Mouse (Mus musculus) stomach, postnatal 0 days (tissue): ENCODE measurements around the gene Sipa1l1. TPM values are rescaled to one million over a fixed set of nuclear protein-coding genes. Genes with fewer than 3 reads are reported as not detected.

Experiments used
- ATAC-seq: fragments of 200-750 bp; cut with Nextera tagmentation; 2 replicates; pipeline ENCODE4 v1.8.0; 2017; ENCODE audit not compliant: low FRiP score, low TSS enrichment
- DNase-seq: peaks from one replicate; pipeline ENCODE4 v3.0.0-alpha.2; 2016; ENCODE audit warnings: low spot score
- H3K27ac ChIP-seq: fragments of 300-500 bp; sonication (generic); replicated peaks from 2 replicates; pipeline ENCODE4 v1.5.1; 2014; ENCODE audit warnings: mild to moderate bottlenecking, control low read depth
- H3K27me3 ChIP-seq: fragments of 300-500 bp; sonication (generic); 2 replicates; pipeline ENCODE4 v1.6.1; 2014; ENCODE audit warnings: low read length; ENCODE audit not compliant: control insufficient read depth, insufficient read depth
- H3K36me3 ChIP-seq: fragments of 300-500 bp; sonication (generic); 2 replicates; pipeline ENCODE4 v1.6.1; 2014; ENCODE audit warnings: low read length, mixed read lengths; ENCODE audit not compliant: control insufficient read depth, insufficient read depth
- H3K4me1 ChIP-seq: fragments of 300-500 bp; sonication (generic); replicated peaks from 2 replicates; pipeline ENCODE4 v1.6.1; 2014; ENCODE audit warnings: antibody characterized with exemption; ENCODE audit not compliant: control insufficient read depth, insufficient read depth
- H3K4me2 ChIP-seq: fragments of 300-500 bp; sonication (generic); replicated peaks from 2 replicates; pipeline ENCODE4 v1.6.1; 2014; ENCODE audit warnings: low read depth, mild to moderate bottlenecking, control low read depth, moderate library complexity
- H3K4me3 ChIP-seq: fragments of 300-500 bp; sonication (generic); 2 replicates; pipeline ENCODE4 v1.5.1; 2014; ENCODE audit warnings: low read depth, low read length, control low read depth
- H3K9ac ChIP-seq: fragments of 300-500 bp; sonication (generic); 2 replicates; pipeline ENCODE4 v1.6.1; 2014; ENCODE audit warnings: mild to moderate bottlenecking, low read length, control low read depth, mixed read lengths
- H3K9me3 ChIP-seq: fragments of 300-500 bp; sonication (generic); 2 replicates; pipeline ENCODE4 v1.6.1; 2016; ENCODE audit warnings: low read length; ENCODE audit not compliant: control insufficient read depth
- CTCF ChIP-seq: IDR thresholded peaks from 2 replicates; pipeline ENCODE4 v1.5.1; 2016; ENCODE audit warnings: antibody characterized with exemption, low read depth, mild to moderate bottlenecking, moderate library complexity
- EP300 ChIP-seq: optimal IDR thresholded peaks from 2 replicates; pipeline ENCODE3; 2016; ENCODE audit warnings: antibody characterized with exemption
- WGBS: fragments of 180-500 bp; shearing (Covaris S2); extraction: QIAGEN DNeasy Blood & Tissue Kit; methylation state at CpG from one replicate; pipeline ENCODE4 v1.1.7; 2014; 5-methylcytosine and 5-hydroxymethylcytosine counted together
- polyA plus RNA-seq: library from polyadenylated mRNA; unstranded; fragments of >200 nt; fragmentation: Nextera tagmentation; extraction: Ambion mirVana; gene quantifications from 2 replicates; pipeline ENCODE4 v1.2.1, GENCODE M21; 2015

Gene Sipa1l1
- 9.2 and 9.7 TPM in 2 replicates for polyA plus RNA-seq

- ATAC-seq = peak; percentile 95
- no peaks in the 10 kb centered on the region; the same call in 1 of the 2 replicates for H3K4me1 ChIP-seq
- H3K9ac ChIP-seq = peak within 1 kb of the TSS; percentile 92
- H3K27me3 ChIP-seq = no peaks in the 10 kb centered on the region
- H3K4me3 ChIP-seq = peak within 1 kb of the TSS; percentile 89
- peak within 1 kb of the TSS; percentile 93 for H3K4me2 ChIP-seq
- H3K27ac ChIP-seq = peak within 1 kb of the TSS; percentile 95
- DNase-seq = peak; percentile 96
- no peaks in the 10 kb centered on the region for H3K36me3 ChIP-seq
- TF ChIP-seq EP300 = peak; percentile 97
- TF ChIP-seq CTCF = peak; percentile 44
- WGBS = 1% methylated on average over 40 of the region's 43 CpGs
- H3K9me3 ChIP-seq = no peaks in the 10 kb centered on the region
These were observed at the start of gene Sipa1l1 for GRCm38 (mm10) chr12:82168820-82169533. Gene Sipa1l1, plus strand, starts transcription at chr12:82169320.

- Histone ChIP-seq H3K9me3 (no peaks in the 10 kb centered on the region), H3K27ac (0 out of 2 replicates have a peak overlapping the region, but pooled peaks have one; percentile 4), H3K9ac (no peak overlapping the region), H3K4me1 (no peaks in the 10 kb centered on the region), H3K4me2 (peak overlapping the region; percentile 37), H3K27me3 (no peaks in the 10 kb centered on the region), H3K36me3 (no peaks in the 10 kb centered on the region), H3K4me3 (no peak overlapping the region)
- TF ChIP-seq CTCF (no peak), EP300 (no peak)
- DNase-seq (no peak), ATAC-seq (no peak)
- 58% methylated on average over 10 of the region's 10 CpGs for WGBS
These were observed 47.2 kb upstream of the Sipa1l1 start for GRCm38 (mm10) chr12:82121947-82122346.

DNA sequence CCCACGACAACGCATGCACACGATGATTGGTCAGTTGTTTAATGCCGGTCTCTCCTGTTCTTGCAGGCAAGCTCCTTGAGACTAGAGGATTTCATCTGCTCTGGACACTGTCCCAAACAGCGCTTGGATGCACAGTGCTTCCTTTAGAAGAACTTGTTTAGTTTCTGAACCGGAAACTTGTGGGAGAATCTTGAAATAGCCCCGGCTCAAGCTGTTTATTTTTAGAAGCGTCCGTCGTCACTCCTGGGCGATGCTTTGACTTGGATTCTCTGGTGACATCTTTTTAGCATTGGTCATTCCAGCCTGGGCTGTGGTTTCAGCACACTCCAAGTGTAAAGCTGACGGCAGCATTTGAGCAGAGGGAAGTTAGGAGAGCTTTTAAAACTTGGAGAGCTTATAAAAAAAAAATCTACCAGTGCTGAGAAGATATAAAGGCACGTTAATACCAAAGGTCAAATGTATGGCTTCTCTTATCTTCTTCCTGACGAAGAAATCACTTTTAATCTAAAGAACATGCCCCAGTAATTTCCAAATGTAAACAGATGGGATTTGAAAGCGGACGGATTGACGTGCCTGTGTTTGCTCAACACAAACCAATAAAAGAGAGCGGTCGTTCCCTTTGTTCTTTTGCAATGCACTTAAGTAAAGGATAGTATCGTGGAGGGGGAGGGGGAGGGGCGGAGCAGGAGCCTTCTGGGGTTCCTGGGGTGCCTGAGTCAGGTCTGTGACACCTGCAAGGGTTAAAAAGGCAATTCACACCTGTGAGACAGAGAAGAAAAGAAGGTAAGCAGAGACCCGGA lies 46.5 kb upstream of the Sipa1l1 start:
- TF ChIP-seq CTCF (no peak), EP300 (no peak)
- Histone ChIP-seq H3K4me3 (0 out of 2 replicates have a peak overlapping the region, but pooled peaks have one; percentile 12), H3K36me3 (no peaks in the 10 kb centered on the region), H3K9me3 (no peaks in the 10 kb centered on the region), H3K4me2 (peak overlapping the region; percentile 37), H3K4me1 (no peaks in the 10 kb centered on the region), H3K27ac (no peak overlapping the region), H3K27me3 (no peaks in the 10 kb centered on the region), H3K9ac (no peak overlapping the region)
- 6% methylated on average over 22 of the region's 22 CpGs for WGBS
- ATAC-seq = peak; percentile 69
- peak; percentile 63 for DNase-seq

DNA sequence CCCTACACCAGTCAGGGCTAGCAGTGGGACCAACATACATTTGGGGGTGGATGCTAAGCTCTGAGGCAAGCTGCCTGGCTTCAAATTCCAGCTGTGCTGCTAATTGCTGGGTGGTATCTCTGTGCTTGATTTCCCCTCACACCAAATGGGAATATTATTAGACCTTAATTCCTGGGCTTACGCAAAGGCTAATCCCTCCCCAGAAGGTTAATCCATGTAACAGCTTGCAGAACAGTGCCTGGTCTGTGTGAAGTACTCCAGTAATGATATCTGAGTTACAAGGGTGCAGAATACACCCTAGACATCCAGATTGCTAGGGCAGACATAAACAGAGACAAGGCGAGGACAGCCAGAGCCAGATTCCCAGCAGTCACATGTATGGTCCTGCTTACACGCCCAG lies 42.3 kb upstream of the Sipa1l1 start:
- TF ChIP-seq EP300 (no peak), CTCF (no peak)
- H3K9me3 ChIP-seq = no peaks in the 10 kb centered on the region
- no peak for DNase-seq
- 42% methylated on average over 3 of the region's 3 CpGs for WGBS
- H3K4me2 ChIP-seq = no peak overlapping the region
- H3K36me3 ChIP-seq = no peaks in the 10 kb centered on the region
- H3K4me3 ChIP-seq = no peak overlapping the region
- H3K27ac ChIP-seq = no peak overlapping the region
- no peak for ATAC-seq
- H3K4me1 ChIP-seq = no peaks in the 10 kb centered on the region
- no peaks in the 10 kb centered on the region for H3K27me3 ChIP-seq
- no peak overlapping the region for H3K9ac ChIP-seq

DNA sequence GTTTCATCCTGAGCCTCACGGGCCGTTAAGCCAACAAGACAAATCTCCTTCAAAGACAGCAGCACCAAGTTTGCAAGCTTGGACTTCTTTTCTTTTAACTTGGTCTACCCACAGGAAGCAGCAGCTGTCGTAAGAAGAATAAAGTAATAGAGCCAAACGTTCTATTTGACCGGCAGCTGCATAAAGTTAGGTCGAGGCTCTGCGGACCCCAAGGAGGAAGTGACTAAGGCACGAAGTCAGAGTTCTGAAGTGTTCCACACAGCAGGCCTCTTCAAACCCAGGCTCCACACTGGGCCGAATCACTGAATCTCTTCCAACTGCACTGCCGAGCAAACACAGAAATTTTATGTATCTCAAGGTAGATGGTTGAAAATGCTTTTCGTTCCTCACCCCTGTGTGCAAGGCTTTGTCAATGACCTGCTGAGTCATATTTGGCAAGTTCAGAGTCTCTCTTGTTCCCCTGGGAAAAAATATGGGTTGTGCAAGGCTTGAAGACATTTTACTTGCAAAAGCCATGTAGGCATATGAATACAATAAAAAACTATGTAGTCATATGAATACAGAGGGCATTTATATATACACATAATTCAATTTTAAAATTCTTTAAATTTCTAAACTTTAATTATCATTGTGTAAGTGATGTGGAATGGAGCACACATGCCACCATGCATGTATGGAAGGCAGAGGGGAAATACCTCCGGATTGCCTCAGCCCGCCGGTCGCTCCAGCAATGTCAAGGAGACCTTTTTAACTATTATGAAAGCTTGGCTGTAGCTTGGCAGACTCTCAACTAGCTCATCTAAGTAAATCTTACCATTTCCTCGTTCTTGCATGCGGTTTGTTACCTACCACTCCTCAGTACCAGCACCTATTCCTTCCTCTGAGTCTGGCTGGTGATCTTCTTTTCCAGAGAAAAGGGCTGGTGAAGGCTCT lies 29.6 kb upstream of the Sipa1l1 start:
- H3K9me3 ChIP-seq = no peaks in the 10 kb centered on the region
- H3K4me1 ChIP-seq = no peaks in the 10 kb centered on the region
- TF ChIP-seq EP300 (no peak), CTCF (no peak)
- H3K4me3 ChIP-seq = no peak overlapping the region
- no peak overlapping the region for H3K4me2 ChIP-seq
- H3K36me3 ChIP-seq = no peaks in the 10 kb centered on the region
- ATAC-seq = no peak
- WGBS = 81% methylated on average over 17 of the region's 17 CpGs
- no peak for DNase-seq
- H3K9ac ChIP-seq = no peak overlapping the region
- no peak overlapping the region for H3K27ac ChIP-seq
- H3K27me3 ChIP-seq = no peaks in the 10 kb centered on the region
